Mouse (Mus musculus) induced T-regulatory cell, adult 2 months (primary cell): Measurements from ENCODE around the gene Tmcc3.

Experiments used
- DNase-seq: peaks from one replicate; pipeline ENCODE4 v3.0.0-alpha.2; 2012; ENCODE audit warnings: low read depth

Tmcc3 gene

GRCm38 (mm10) chr10:94332358-94333137 is 20.8 kb downstream of the Tmcc3 start:
- DNase-seq: peak; percentile 14

- DNase-seq: no peak
Observed at GRCm38 (mm10) chr10:94333328-94333727, 21.6 kb downstream of the Tmcc3 start.

- DNase-seq: no peak
Observed at GRCm38 (mm10) chr10:94335047-94335446, 23.3 kb downstream of the Tmcc3 start.

GRCm38 (mm10) chr10:94336071-94336470 is 24.3 kb downstream of the Tmcc3 start:
- DNase-seq: no peak

- no peak for DNase-seq
Observed at GRCm38 (mm10) chr10:94341501-94341900, 29.8 kb downstream of the Tmcc3 start.

GRCm38 (mm10) chr10:94342256-94342655 is 30.5 kb downstream of the Tmcc3 start:
- DNase-seq: no peak

- no peak for DNase-seq
Observed at GRCm38 (mm10) chr10:94343581-94343980, 31.8 kb downstream of the Tmcc3 start.

GRCm38 (mm10) chr10:94344631-94345417 is 33.1 kb downstream of the Tmcc3 start:
- no peak for DNase-seq

GRCm38 (mm10) chr10:94345509-94346252 is 33.9 kb downstream of the Tmcc3 start:
- no peak for DNase-seq

- no peak for DNase-seq
Observed at GRCm38 (mm10) chr10:94346596-94346995, 34.8 kb downstream of the Tmcc3 start.

GRCm38 (mm10) chr10:94347296-94347695 is 35.5 kb downstream of the Tmcc3 start:
- DNase-seq: no peak

GRCm38 (mm10) chr10:94347959-94348358 is 36.2 kb downstream of the Tmcc3 start:
- DNase-seq: no peak

- no peak for DNase-seq
Observed at GRCm38 (mm10) chr10:94350207-94350606, 38.5 kb downstream of the Tmcc3 start.

- no peak for DNase-seq
Observed at GRCm38 (mm10) chr10:94350896-94351661, 39.3 kb downstream of the Tmcc3 start.

GRCm38 (mm10) chr10:94352172-94352876 is 40.6 kb downstream of the Tmcc3 start:
- DNase-seq: no peak

- no peak for DNase-seq
Observed at GRCm38 (mm10) chr10:94352877-94353853, 41.4 kb downstream of the Tmcc3 start.

GRCm38 (mm10) chr10:94354005-94354404 is 42.3 kb downstream of the Tmcc3 start:
- DNase-seq: no peak

- no peak for DNase-seq
Observed at GRCm38 (mm10) chr10:94354427-94354826, 42.7 kb downstream of the Tmcc3 start.

- no peak for DNase-seq
Observed at GRCm38 (mm10) chr10:94356504-94357169, 44.9 kb downstream of the Tmcc3 start.
